Mouse (Mus musculus) ES-Bruce4 (cell line): ENCODE results near the gene Chek2. TPM values are rescaled to one million over a fixed set of nuclear protein-coding genes. Genes with fewer than 3 reads are reported as not detected.

Experiments used
- H3K27ac ChIP-seq: 2 replicates; pipeline ENCODE4 v1.5.1; 2012; ENCODE audit warnings: low read length, inconsistent platforms; ENCODE audit not compliant: insufficient read depth
- H3K27me3 ChIP-seq: 2 replicates; pipeline ENCODE4 v1.6.1; 2012; ENCODE audit warnings: mild to moderate bottlenecking, low read length, inconsistent platforms; ENCODE audit not compliant: control insufficient read depth, poor library complexity, insufficient read depth, severe bottlenecking
- H3K36me3 ChIP-seq: 2 replicates; pipeline ENCODE4 v1.6.1; 2012; ENCODE audit warnings: inconsistent platforms, mild to moderate bottlenecking, low read length, moderate library complexity; ENCODE audit not compliant: control insufficient read depth, poor library complexity, insufficient read depth, severe bottlenecking
- H3K4me1 ChIP-seq: one replicate; pipeline ENCODE4 v1.8.1; 2011; ENCODE audit warnings: low read length; ENCODE audit not compliant: control insufficient read depth, insufficient read depth
- H3K4me3 ChIP-seq: 2 replicates; pipeline ENCODE4 v1.5.1; 2011; ENCODE audit warnings: low read depth, mild to moderate bottlenecking, low read length
- H3K9ac ChIP-seq: 2 replicates; pipeline ENCODE4 v1.6.1; 2012; ENCODE audit warnings: low read depth, mild to moderate bottlenecking, inconsistent platforms; ENCODE audit not compliant: poor library complexity, severe bottlenecking
- H3K9me3 ChIP-seq: replicated peaks from 2 replicates; pipeline ENCODE4 v1.6.1; 2012; ENCODE audit warnings: mild to moderate bottlenecking, low read length, inconsistent platforms; ENCODE audit not compliant: control insufficient read depth, poor library complexity, insufficient read depth, severe bottlenecking
- CTCF ChIP-seq: IDR thresholded peaks from one replicate; pipeline ENCODE4 v1.8.1; 2011; ENCODE audit warnings: low read depth, low read length
- EP300 ChIP-seq: IDR thresholded peaks from 2 replicates; pipeline ENCODE4 v1.6.1; 2011; ENCODE audit warnings: low read depth, low read length; ENCODE audit not compliant: insufficient read depth
- POLR2A ChIP-seq: IDR thresholded peaks from one replicate; pipeline ENCODE4 v1.8.1; 2011; ENCODE audit warnings: low read length; ENCODE audit not compliant: insufficient read depth
- polyA plus RNA-seq: library from polyadenylated mRNA; stranded (reverse); fragments of >200 nt; gene quantifications from 2 replicates; pipeline ENCODE4 v1.2.4, GENCODE M21; 2011; ENCODE audit warnings: low read depth; ENCODE audit not compliant: missing spikeins, insufficient read depth, insufficient read length

Chek2 gene
- polyA plus RNA-seq, 1 experiment, result 107 TPM

- TF ChIP-seq CTCF (no peak), POLR2A (no peak), EP300 (peak; percentile 99)
- Histone ChIP-seq H3K4me1 (peaks cover 13% of the 10 kb centered on the region), H3K36me3 (peaks cover 13% of the 10 kb centered on the region), H3K9me3 (no peaks in the 10 kb centered on the region), H3K27me3 (no peaks in the 10 kb centered on the region), H3K4me3 (peak overlapping the region; percentile 11), H3K27ac (peak overlapping the region; percentile 94), H3K9ac (peak overlapping the region; percentile 5; the same call in 1 of the 2 replicates)
These were observed 35.6 kb upstream of the Chek2 start for GRCm38 (mm10) chr5:110804012-110804743.

DNA sequence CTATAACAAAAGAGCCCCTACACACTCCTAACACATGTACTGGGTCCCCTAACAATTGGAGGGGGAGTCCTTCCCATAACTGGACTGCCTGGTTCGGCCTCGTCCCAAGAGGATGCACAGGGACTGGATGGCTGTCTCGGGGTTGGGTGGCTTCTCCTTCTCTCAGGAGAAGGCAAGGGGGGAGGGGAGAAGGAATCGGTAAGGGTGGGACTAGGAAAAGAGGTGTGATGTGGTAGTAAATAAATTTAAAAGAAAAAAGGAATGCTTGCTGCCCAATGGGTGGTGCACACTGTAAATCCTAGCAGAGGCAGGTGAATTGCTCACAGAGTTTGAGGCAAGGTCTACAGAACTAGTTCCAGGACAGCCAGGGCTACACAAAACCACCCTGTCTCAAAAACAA is 33.6 kb upstream of the Chek2 start:
- TF ChIP-seq EP300, result peak; percentile 69; the same call in 1 of the 2 replicates
- no peak for TF ChIP-seq POLR2A
- TF ChIP-seq CTCF, result no peak
- Histone ChIP-seq H3K27ac (peak overlapping the region; percentile 94), H3K4me1 (peaks cover 10% of the 10 kb centered on the region), H3K4me3 (peak overlapping the region; percentile 14), H3K9me3 (no peaks in the 10 kb centered on the region), H3K27me3 (no peaks in the 10 kb centered on the region), H3K9ac (peak overlapping the region; percentile 24), H3K36me3 (peaks cover 6% of the 10 kb centered on the region; the same call in 1 of the 2 replicates)

- H3K36me3 ChIP-seq, result peaks cover 6% of the 10 kb centered on the region; the same call in 1 of the 2 replicates
- no peaks in the 10 kb centered on the region for H3K9me3 ChIP-seq
- TF ChIP-seq POLR2A, result no peak
- TF ChIP-seq CTCF, result no peak
- TF ChIP-seq EP300, result peak; percentile 85
- H3K27ac ChIP-seq, result peak overlapping the region; percentile 94
- H3K4me1 ChIP-seq, result peaks cover 7% of the 10 kb centered on the region
- H3K4me3 ChIP-seq, result peak overlapping the region; percentile 41
- peak overlapping the region; percentile 97 for H3K9ac ChIP-seq
- no peaks in the 10 kb centered on the region for H3K27me3 ChIP-seq
These were observed 33.1 kb upstream of the Chek2 start for GRCm38 (mm10) chr5:110806676-110807075.

DNA sequence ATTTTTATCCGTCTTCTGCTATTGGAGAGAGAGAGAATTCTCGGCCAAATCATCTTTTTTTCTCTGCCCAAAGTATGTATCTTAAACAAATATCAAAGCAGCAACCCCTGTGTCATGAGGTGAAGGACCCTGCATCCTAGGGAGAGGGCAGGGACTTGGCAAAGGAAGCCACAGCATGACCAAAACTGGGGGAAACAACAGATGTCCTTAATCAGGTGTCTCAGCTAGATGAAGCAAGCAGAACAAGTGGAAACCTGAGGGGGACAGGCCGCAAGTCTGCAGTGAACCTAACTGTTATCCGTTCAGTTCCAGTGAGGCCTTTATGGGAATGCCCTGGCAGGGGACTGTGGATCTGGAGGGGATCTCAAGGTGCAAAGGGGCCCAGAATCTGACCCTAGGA is 32.3 kb upstream of the Chek2 start:
- Histone ChIP-seq H3K36me3 (peaks cover 6% of the 10 kb centered on the region; the same call in 1 of the 2 replicates), H3K27me3 (no peaks in the 10 kb centered on the region), H3K9me3 (no peaks in the 10 kb centered on the region), H3K9ac (peak overlapping the region; percentile 97), H3K27ac (peak overlapping the region; percentile 94), H3K4me1 (peaks cover 2% of the 10 kb centered on the region), H3K4me3 (peak overlapping the region; percentile 88)
- TF ChIP-seq CTCF (no peak), EP300 (no peak), POLR2A (no peak)

GRCm38 (mm10) chr5:110808061-110808631 is 31.6 kb upstream of the Chek2 start:
- Histone ChIP-seq H3K27ac (peak overlapping the region; percentile 94), H3K4me1 (peaks cover 2% of the 10 kb centered on the region), H3K36me3 (peaks cover 6% of the 10 kb centered on the region; the same call in 1 of the 2 replicates), H3K27me3 (no peaks in the 10 kb centered on the region), H3K9me3 (no peaks in the 10 kb centered on the region), H3K4me3 (peak overlapping the region; percentile 88), H3K9ac (peak overlapping the region; percentile 97)
- TF ChIP-seq EP300 (peak; percentile 79; the same call in 1 of the 2 replicates), CTCF (no peak), POLR2A (peak; percentile 65)
